Mouse (Mus musculus): ENCODE data around the gene Grid1. TPM values are rescaled to one million over a fixed set of nuclear protein-coding genes. Genes with fewer than 3 reads are reported as not detected.

Gene Grid1
- polyA plus RNA-seq, 1 experiment from 2014 or later: 0.23 TPM

DNA sequence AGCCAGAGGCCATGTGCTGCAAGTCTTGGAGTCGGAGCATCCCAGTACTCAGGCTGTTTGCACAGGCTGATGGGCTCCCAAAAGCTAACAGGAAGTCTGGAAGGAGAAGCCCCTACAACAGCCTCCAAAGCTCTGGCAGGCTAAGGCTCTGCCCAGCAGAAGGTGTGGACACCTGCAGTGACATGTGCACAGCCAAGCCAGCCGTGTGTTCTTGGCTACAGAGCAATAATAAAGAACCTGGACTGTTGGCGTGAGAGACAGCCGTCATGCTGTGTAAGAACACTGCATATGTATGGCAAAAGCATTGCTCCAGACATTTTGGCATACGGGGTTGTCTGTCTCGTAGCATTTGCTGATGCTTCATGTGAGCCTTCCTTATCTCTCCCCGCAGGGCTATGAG, 319.9 kb downstream of the Grid1 start:
- Histone ChIP-seq H3K4me1 (no peaks in the 10 kb centered on the region), H3K4me3 (no peak overlapping the region)

GRCm38 (mm10) chr14:35152450-35152849, 332.5 kb downstream of the Grid1 start:
- H3K27me3 ChIP-seq (replicated peaks): no peaks in the 10 kb centered on the region
- no peak overlapping the region for H3K4me3 ChIP-seq
- H3K9ac ChIP-seq: no peak overlapping the region
- no peaks in the 10 kb centered on the region for H3K4me1 ChIP-seq
- H3K4me2 ChIP-seq: no peak overlapping the region
- no peak for ATAC-seq
- 70% methylated on average over 3 of the region's 3 CpGs for WGBS (ENCODE audit: insufficient replicate concordance)
- H3K36me3 ChIP-seq: no peaks in the 10 kb centered on the region
- H3K9me3 ChIP-seq (replicated peaks): no peaks in the 10 kb centered on the region
- no peak overlapping the region for H3K27ac ChIP-seq

More for the DNA sequence above, 319.9 kb downstream of the Grid1 start:
- ATAC-seq: no peak
- 61% methylated on average over 7 of the region's 7 CpGs for WGBS (ENCODE audit: insufficient replicate concordance)
- H3K27ac ChIP-seq: no peak overlapping the region
- no peaks in the 10 kb centered on the region for H3K27me3 ChIP-seq (replicated peaks)
- no peak overlapping the region for H3K9ac ChIP-seq
- no peaks in the 10 kb centered on the region for H3K9me3 ChIP-seq (replicated peaks)
- no peak overlapping the region for H3K4me2 ChIP-seq
- no peaks in the 10 kb centered on the region for H3K36me3 ChIP-seq

- no peak for ATAC-seq
- 41% methylated on average over 3 of the region's 3 CpGs for WGBS (ENCODE audit: insufficient replicate concordance)
- H3K4me2 ChIP-seq: no peak overlapping the region
- no peak overlapping the region for H3K9ac ChIP-seq
- no peak overlapping the region for H3K27ac ChIP-seq
- no peak overlapping the region for H3K4me3 ChIP-seq
- H3K4me1 ChIP-seq: no peaks in the 10 kb centered on the region
- no peaks in the 10 kb centered on the region for H3K36me3 ChIP-seq
- no peaks in the 10 kb centered on the region for H3K27me3 ChIP-seq (replicated peaks)
- H3K9me3 ChIP-seq (replicated peaks): no peaks in the 10 kb centered on the region
Observed at GRCm38 (mm10) chr14:35153701-35154277, 333.9 kb downstream of the Grid1 start.

GRCm38 (mm10) chr14:35154364-35154763, 334.5 kb downstream of the Grid1 start:
- Histone ChIP-seq H3K4me1 (no peaks in the 10 kb centered on the region), H3K27ac (no peak overlapping the region), H3K9me3 (replicated peaks) (no peaks in the 10 kb centered on the region), H3K36me3 (no peaks in the 10 kb centered on the region), H3K27me3 (replicated peaks) (no peaks in the 10 kb centered on the region), H3K4me3 (no peak overlapping the region), H3K9ac (no peak overlapping the region), H3K4me2 (no peak overlapping the region)
- 50% methylated on average over 3 of the region's 3 CpGs for WGBS (ENCODE audit: insufficient replicate concordance)
- peak; percentile 40 for ATAC-seq

DNA sequence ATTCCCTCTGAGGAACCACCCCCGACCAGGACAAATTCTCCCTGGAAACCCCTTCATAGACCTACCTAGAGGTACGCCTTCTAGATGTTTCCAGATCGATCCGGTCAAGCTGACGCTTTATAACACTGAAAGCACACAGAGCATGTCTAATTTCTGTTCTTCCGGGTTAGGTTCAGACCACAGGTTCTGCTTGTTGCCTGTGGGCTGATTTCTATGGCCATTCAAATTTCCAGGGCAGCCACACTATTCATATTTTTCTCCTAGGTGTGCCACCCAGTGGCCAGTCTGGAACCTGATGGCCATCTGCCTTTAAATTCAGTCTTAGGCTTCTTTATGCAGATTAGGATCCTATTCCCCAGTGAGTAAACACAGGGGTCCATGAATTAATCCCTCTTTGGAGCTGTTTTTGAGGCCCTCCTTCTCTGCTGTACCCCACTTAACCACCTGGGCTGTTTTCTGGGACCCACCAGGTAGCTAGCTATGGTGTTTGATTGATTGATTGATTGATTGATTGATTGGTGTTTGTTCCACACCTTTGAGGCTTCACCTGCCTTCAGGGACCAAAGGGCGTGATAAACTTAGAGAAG, 337.3 kb downstream of the Grid1 start:
- H3K27me3 ChIP-seq (replicated peaks): no peaks in the 10 kb centered on the region

GRCm38 (mm10) chr14:35159296-35159695, 339.4 kb downstream of the Grid1 start:
- Histone ChIP-seq H3K4me3 (no peak overlapping the region), H3K27ac (no peak overlapping the region), H3K36me3 (no peaks in the 10 kb centered on the region), H3K9ac (no peak overlapping the region), H3K27me3 (replicated peaks) (no peaks in the 10 kb centered on the region), H3K4me1 (no peaks in the 10 kb centered on the region), H3K9me3 (replicated peaks) (no peaks in the 10 kb centered on the region), H3K4me2 (no peak overlapping the region)
- WGBS (ENCODE audit: insufficient replicate concordance): 64% methylated on average over 2 of the region's 2 CpGs
- ATAC-seq: no peak

More for the DNA sequence above, 337.3 kb downstream of the Grid1 start:
- H3K4me1 ChIP-seq: no peaks in the 10 kb centered on the region
- H3K4me3 ChIP-seq: no peak overlapping the region
- no peak for ATAC-seq
- no peaks in the 10 kb centered on the region for H3K36me3 ChIP-seq
- WGBS (ENCODE audit: insufficient replicate concordance): 73% methylated on average over 7 of the region's 7 CpGs
- H3K9me3 ChIP-seq (replicated peaks): no peaks in the 10 kb centered on the region
- no peak overlapping the region for H3K9ac ChIP-seq
- no peak overlapping the region for H3K27ac ChIP-seq
- no peak overlapping the region for H3K4me2 ChIP-seq

DNA sequence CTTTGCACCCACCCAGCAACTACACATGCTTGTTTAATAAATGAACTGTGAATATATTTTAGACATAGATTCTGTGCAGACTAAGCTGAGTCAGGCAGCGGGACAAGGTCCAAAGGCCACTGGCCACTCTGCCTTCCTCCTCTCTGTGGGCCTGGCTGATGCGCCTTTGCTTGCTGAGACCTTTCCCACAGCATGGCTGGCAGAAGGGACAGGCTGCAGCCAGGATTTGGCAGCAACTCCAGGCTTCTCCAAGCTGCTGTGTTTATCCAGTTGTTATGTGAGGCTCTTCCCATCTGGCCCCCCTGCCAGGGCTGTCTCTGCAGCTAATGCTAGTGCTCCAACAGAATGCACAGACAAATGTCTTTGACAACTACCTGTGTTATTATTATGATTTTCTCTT, 347.5 kb downstream of the Grid1 start:
- H3K4me2 ChIP-seq: no peak overlapping the region
- no peak for ATAC-seq
- H3K4me3 ChIP-seq: no peak overlapping the region
- no peaks in the 10 kb centered on the region for H3K4me1 ChIP-seq
- no peaks in the 10 kb centered on the region for H3K27me3 ChIP-seq (replicated peaks)
- no peak overlapping the region for H3K9ac ChIP-seq
- WGBS (ENCODE audit: insufficient replicate concordance): 63% methylated on average over 2 of the region's 2 CpGs
- no peaks in the 10 kb centered on the region for H3K9me3 ChIP-seq (replicated peaks)
- H3K36me3 ChIP-seq: no peaks in the 10 kb centered on the region
- no peak overlapping the region for H3K27ac ChIP-seq

GRCm38 (mm10) chr14:35173861-35174260, 354.0 kb downstream of the Grid1 start:
- 30% methylated on average over 1 of the region's 1 CpGs for WGBS (ENCODE audit: insufficient replicate concordance)
- H3K9ac ChIP-seq: no peak overlapping the region

DNA sequence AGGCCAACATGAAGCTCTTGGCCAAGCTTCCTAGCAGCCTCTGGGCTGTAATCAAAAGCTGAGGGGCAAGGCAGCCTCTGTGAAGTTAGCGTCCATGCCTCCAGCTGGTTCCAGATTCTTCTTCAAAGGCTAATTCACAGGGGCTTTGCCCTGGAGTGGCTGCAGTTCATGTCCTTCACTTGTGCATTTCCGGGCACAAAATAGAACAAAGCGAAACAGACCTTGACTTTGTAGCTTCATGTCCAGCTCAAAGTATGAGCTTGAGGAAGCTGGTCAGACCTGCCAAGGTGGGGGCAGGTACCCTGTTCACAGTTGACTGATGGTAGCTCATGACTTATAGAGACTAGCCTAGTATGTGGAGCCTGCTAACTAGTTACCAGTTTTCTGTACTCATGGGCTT, 356.1 kb downstream of the Grid1 start:
- Histone ChIP-seq H3K27ac (no peak overlapping the region), H3K9ac (no peak overlapping the region), H3K4me1 (no peaks in the 10 kb centered on the region), H3K4me2 (no peak overlapping the region), H3K4me3 (no peak overlapping the region), H3K9me3 (replicated peaks) (no peaks in the 10 kb centered on the region), H3K36me3 (no peaks in the 10 kb centered on the region), H3K27me3 (replicated peaks) (no peaks in the 10 kb centered on the region)
- WGBS (ENCODE audit: insufficient replicate concordance): 70% methylated on average over 3 of the region's 3 CpGs
- no peak for ATAC-seq

More at GRCm38 (mm10) chr14:35173861-35174260, 354.0 kb downstream of the Grid1 start:
- Histone ChIP-seq H3K27me3 (replicated peaks) (no peaks in the 10 kb centered on the region), H3K4me1 (no peaks in the 10 kb centered on the region), H3K36me3 (no peaks in the 10 kb centered on the region), H3K4me3 (no peak overlapping the region), H3K27ac (no peak overlapping the region), H3K4me2 (no peak overlapping the region), H3K9me3 (replicated peaks) (no peaks in the 10 kb centered on the region)
- ATAC-seq: no peak

- Histone ChIP-seq H3K4me3 (no peak overlapping the region), H3K36me3 (no peaks in the 10 kb centered on the region), H3K9ac (no peak overlapping the region), H3K4me2 (no peak overlapping the region), H3K4me1 (no peaks in the 10 kb centered on the region), H3K9me3 (replicated peaks) (no peaks in the 10 kb centered on the region), H3K27me3 (replicated peaks) (no peaks in the 10 kb centered on the region), H3K27ac (no peak overlapping the region)
- no peak for ATAC-seq
Observed at GRCm38 (mm10) chr14:35179076-35179475, 359.2 kb downstream of the Grid1 start.

DNA sequence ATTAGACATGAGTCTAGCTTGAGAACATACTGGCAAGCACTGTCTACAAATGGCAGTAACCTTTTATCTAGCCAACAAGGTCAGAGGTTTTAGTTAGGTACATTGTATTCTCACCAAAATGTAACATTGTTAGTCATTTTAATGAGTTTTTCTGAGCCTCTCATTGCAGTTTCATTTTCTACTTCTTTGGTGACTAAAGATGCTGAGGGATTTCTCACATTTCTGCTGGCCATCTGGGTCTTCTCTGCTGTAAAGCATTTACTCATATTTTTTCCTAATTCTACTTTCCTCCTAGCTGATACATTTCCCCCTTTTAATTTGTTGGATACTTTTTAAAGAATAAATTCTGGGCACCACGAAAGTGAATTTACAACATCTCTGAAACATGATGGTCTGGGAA, 365.5 kb downstream of the Grid1 start:
- H3K36me3 ChIP-seq: no peaks in the 10 kb centered on the region
- ATAC-seq: no peak
- no peak overlapping the region for H3K27ac ChIP-seq
- H3K4me3 ChIP-seq: no peak overlapping the region
- 52% methylated on average over 1 of the region's 1 CpGs for WGBS (ENCODE audit: insufficient replicate concordance)
- no peaks in the 10 kb centered on the region for H3K4me1 ChIP-seq
- H3K4me2 ChIP-seq: no peak overlapping the region
- H3K9me3 ChIP-seq (replicated peaks): no peaks in the 10 kb centered on the region
- no peak overlapping the region for H3K9ac ChIP-seq
- no peaks in the 10 kb centered on the region for H3K27me3 ChIP-seq (replicated peaks)

DNA sequence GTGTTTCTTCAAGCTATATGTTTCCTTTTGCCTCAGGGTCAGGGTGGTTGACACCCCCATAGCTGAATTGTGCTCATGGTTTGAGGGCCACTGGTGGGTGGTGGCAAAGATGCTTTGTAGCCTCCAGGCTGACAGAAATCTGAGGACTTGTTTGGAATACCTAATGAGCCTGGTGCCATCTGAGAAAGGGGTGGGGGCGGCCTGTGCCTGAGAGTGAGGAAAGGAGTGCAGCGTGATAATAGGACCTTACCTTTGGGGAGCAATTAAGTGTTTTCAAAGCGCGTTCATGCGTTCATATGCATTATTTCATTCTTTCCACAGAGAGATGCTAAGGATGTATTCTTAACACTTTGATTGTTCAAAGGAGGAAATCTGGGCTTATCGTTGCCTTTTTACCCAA, 372.3 kb downstream of the Grid1 start:
- Histone ChIP-seq H3K9me3 (replicated peaks) (no peaks in the 10 kb centered on the region), H3K27me3 (replicated peaks) (no peaks in the 10 kb centered on the region), H3K4me3 (no peak overlapping the region), H3K27ac (no peak overlapping the region), H3K4me2 (no peak overlapping the region), H3K9ac (no peak overlapping the region), H3K36me3 (no peaks in the 10 kb centered on the region), H3K4me1 (no peaks in the 10 kb centered on the region)
- WGBS (ENCODE audit: insufficient replicate concordance): 80% methylated on average over 6 of the region's 6 CpGs
- ATAC-seq: no peak

DNA sequence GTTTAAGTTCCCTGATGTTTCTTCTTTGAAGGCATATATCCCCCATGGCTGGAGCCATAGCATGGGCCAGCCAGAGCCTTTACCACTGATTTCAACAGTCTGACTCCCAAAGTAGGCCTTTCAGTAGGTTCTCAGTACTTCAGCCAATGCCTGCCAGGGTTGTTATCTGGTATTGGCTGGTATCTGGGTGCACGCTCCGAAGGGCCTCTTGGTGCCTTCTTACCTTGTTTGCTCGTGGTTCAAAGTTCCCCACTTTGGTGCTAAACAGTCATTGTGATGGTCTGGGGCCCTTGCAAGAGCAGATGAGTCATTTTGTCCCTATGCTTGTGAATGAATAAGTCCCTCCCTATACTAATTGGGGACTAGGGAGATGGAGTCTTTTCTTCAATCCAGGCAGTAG, 377.5 kb downstream of the Grid1 start:
- Histone ChIP-seq H3K9ac (no peak overlapping the region), H3K27ac (no peak overlapping the region), H3K36me3 (no peaks in the 10 kb centered on the region), H3K4me1 (no peaks in the 10 kb centered on the region), H3K27me3 (replicated peaks) (no peaks in the 10 kb centered on the region), H3K9me3 (replicated peaks) (no peaks in the 10 kb centered on the region), H3K4me2 (no peak overlapping the region), H3K4me3 (no peak overlapping the region)
- 40% methylated on average over 3 of the region's 3 CpGs for WGBS (ENCODE audit: insufficient replicate concordance)
- no peak for ATAC-seq

Data from liver, embryonic 12.5 days (tissue).